Mouse (Mus musculus): ENCODE data around the gene Pde4c. TPM values are rescaled to one million over a fixed set of nuclear protein-coding genes. Genes with fewer than 3 reads are reported as not detected.

Gene Pde4c
- total RNA-seq, 1 experiment, result 1.6 TPM

DNA sequence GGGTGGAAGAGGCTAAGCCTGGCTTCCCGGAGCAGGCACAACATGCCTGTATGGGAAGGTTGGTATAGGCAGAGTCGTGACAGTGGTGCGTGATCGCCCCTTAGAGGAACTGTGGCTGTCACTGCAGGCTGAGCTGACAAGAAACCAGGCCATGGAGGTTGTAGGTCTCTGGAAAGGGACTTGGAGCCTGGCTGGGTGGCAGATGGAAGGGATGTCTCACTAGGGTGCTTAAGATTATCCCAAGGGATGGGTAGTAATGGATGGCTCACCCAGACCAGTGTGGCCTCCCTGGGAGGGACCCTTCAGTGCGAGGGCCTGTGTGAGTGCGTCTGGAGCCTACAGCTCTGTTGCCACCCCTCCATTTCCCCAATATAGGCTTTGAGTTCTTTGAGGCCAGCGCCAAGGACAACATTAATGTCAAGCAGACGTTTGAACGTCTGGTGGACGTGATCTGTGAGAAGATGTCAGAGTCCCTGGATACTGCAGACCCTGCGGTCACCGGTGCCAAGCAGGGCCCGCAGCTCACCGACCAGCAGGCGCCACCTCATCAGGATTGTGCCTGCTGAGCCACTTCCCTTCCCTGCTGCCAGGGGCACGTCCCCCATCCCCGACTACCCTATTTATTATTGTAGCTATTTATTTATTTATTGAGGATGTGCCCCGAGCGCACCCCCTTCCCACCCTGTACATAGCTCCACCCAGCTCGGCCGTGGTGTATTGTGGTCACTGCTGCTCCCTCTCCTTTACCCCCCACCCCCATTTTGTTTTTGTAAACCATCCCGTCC is 34.2 kb downstream of the Pde4c start:
- peaks cover 18% of the 10 kb centered on the region in 2 experiments for H3K4me1 ChIP-seq (ENCODE audit: control insufficient read depth in 2 of 2, insufficient read depth in 2 of 2, low read length in 2 of 2, poor library complexity in 1 of 2)
- H3K9me3 ChIP-seq (ENCODE audit: control insufficient read depth, insufficient read depth, low read depth, low read length), result no peaks in the 10 kb centered on the region
- no peak overlapping the region for H3K9ac ChIP-seq (ENCODE audit: insufficient read depth, low read depth, low read length, poor library complexity, severe bottlenecking)
- peaks cover 3% of the 10 kb centered on the region; the same call in 1 of the 2 replicates for H3K36me3 ChIP-seq (ENCODE audit: control insufficient read depth, insufficient read depth, low read length, poor library complexity, severe bottlenecking)
- no peak overlapping the region for H3K4me3 ChIP-seq (ENCODE audit: insufficient read depth in 1 of 2, low read depth in 1 of 2, low read length in 2 of 2, poor library complexity in 1 of 2, severe bottlenecking in 1 of 2)
- no peak for DNase-seq (ENCODE audit: low read depth, low spot score)
- H3K27ac ChIP-seq (ENCODE audit: insufficient read depth, low read depth, low read length, poor library complexity, severe bottlenecking), result no peak overlapping the region
- in situ Hi-C loops (cut with MboI; ENCODE audit: low sequenced_read_pairs in 2 of 2, unreplicated experiment in 2 of 2), result loop anchor here in 1 of 2 experiments (5.0 kb wide), 1 partner anchor 40 kb away; the partner anchor contains the start of gene Gm3336
- no peak for TF ChIP-seq MAFK (IDR thresholded peaks at IDR 0.05; ENCODE audit: insufficient read depth, low read depth, low read length)
- TF ChIP-seq ZC3H11A (IDR thresholded peaks at IDR 0.05; ENCODE audit: borderline replicate concordance, low read depth, low read length), result peak; percentile 11; the same call in 1 of the 2 replicates
- no peak for TF ChIP-seq HCFC1 (IDR thresholded peaks at IDR 0.05; ENCODE audit: borderline replicate concordance, insufficient read depth, low read length)
- no peak for TF ChIP-seq ZNF384 (IDR thresholded peaks at IDR 0.05; ENCODE audit: low read depth, low read length)
- no peak for TF ChIP-seq CHD2 (IDR thresholded peaks at IDR 0.05; ENCODE audit: low read depth, low read length)

DNA sequence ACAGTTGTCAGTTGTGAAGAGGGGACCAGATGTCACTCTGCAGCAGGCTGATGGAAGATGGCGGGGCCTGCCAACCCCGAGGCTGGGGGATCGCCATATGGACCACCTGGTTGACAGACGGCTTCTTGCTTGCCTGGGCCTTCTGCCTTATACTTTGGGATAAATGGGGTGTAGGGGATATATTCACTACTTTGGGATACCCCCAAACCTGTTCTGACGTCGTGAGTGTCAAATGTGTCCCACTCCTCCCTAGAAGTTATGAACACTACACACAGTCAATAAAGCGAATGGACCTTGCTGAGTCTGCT is 34.7 kb downstream of the Pde4c start:
- no peak overlapping the region for H3K9ac ChIP-seq (ENCODE audit: insufficient read depth, low read depth, low read length, poor library complexity, severe bottlenecking)
- H3K4me1 ChIP-seq (ENCODE audit: control insufficient read depth in 2 of 2, insufficient read depth in 2 of 2, low read length in 2 of 2, poor library complexity in 1 of 2), result peaks cover 16 to 18% of the 10 kb centered on the region in 2 experiments
- no peaks in the 10 kb centered on the region for H3K9me3 ChIP-seq (ENCODE audit: control insufficient read depth, insufficient read depth, low read depth, low read length)
- TF ChIP-seq ZNF384 (IDR thresholded peaks at IDR 0.05; ENCODE audit: low read depth, low read length) (no peak), MAFK (IDR thresholded peaks at IDR 0.05; ENCODE audit: insufficient read depth, low read depth, low read length) (no peak), CHD2 (IDR thresholded peaks at IDR 0.05; ENCODE audit: low read depth, low read length) (no peak), HCFC1 (IDR thresholded peaks at IDR 0.05; ENCODE audit: borderline replicate concordance, insufficient read depth, low read length) (no peak), ZC3H11A (IDR thresholded peaks at IDR 0.05; ENCODE audit: borderline replicate concordance, low read depth, low read length) (no peak)
- in situ Hi-C loops (cut with MboI; ENCODE audit: low sequenced_read_pairs in 2 of 2, unreplicated experiment in 2 of 2), result loop anchor here in 1 of 2 experiments (5.0 kb wide), 1 partner anchor 41 kb away; the partner anchor contains the start of gene Gm3336
- H3K4me3 ChIP-seq (ENCODE audit: insufficient read depth in 1 of 2, low read depth in 1 of 2, low read length in 2 of 2, poor library complexity in 1 of 2, severe bottlenecking in 1 of 2), result no peak overlapping the region
- H3K27ac ChIP-seq (ENCODE audit: insufficient read depth, low read depth, low read length, poor library complexity, severe bottlenecking), result no peak overlapping the region
- peaks cover 7% of the 10 kb centered on the region; the same call in 1 of the 2 replicates for H3K36me3 ChIP-seq (ENCODE audit: control insufficient read depth, insufficient read depth, low read length, poor library complexity, severe bottlenecking)
- no peak for DNase-seq (ENCODE audit: low read depth, low spot score)

DNA sequence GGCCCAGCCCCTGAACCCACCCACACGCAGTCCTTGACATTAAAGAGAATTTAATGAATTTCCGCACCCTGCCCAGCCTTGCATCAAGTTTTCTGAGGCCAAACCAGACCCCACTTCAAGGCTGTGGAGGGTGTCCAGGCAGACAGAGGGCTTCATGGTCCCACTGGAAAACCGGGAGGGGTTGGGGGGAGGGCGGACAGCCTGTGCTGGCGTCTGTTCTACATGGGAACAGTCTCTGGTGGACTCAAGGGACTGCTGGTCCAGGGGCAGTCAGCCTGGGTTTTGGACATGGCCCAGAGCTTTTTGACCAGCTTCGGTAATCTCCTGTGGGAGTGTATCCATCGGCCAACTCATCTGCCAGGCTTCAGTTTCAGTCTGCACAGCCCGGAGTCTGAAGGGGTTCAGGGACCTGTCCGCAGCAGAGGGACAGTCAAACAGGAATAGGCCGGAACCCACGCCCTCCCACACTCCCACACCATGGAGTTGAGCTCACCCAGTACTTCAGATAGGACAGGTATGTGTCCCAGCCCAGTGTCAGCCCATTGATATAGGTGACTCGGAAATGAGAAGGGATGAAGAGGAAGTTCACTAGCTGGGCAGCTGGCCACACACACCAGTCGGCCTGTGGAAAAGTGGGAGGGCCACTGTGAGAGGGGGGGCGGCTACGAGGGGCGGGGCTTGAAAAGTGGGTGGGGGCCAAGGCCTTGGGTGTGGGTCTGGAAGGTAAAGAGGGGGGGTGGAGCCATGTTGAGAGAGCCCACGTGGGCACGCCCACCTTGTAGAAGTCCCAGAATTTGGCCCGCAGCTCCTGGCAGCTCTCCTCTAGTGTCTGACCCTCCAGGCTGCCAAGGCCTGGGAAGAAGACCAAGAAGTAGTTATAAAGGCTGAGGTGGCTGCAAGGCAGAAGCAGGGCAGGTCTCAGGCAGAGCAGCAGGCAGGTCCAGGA is 35.4 kb downstream of the Pde4c start:
- H3K36me3 ChIP-seq (ENCODE audit: control insufficient read depth, insufficient read depth, low read length, poor library complexity, severe bottlenecking), result peaks cover 12% of the 10 kb centered on the region; the same call in 1 of the 2 replicates
- no peak overlapping the region for H3K9ac ChIP-seq (ENCODE audit: insufficient read depth, low read depth, low read length, poor library complexity, severe bottlenecking)
- no peaks in the 10 kb centered on the region for H3K9me3 ChIP-seq (ENCODE audit: control insufficient read depth, insufficient read depth, low read depth, low read length)
- TF ChIP-seq CHD2 (IDR thresholded peaks at IDR 0.05; ENCODE audit: low read depth, low read length) (no peak), ZNF384 (IDR thresholded peaks at IDR 0.05; ENCODE audit: low read depth, low read length) (no peak), HCFC1 (IDR thresholded peaks at IDR 0.05; ENCODE audit: borderline replicate concordance, insufficient read depth, low read length) (no peak), ZC3H11A (IDR thresholded peaks at IDR 0.05; ENCODE audit: borderline replicate concordance, low read depth, low read length) (no peak), MAFK (IDR thresholded peaks at IDR 0.05; ENCODE audit: insufficient read depth, low read depth, low read length) (no peak)
- no peak for DNase-seq (ENCODE audit: low read depth, low spot score)
- H3K4me3 ChIP-seq (ENCODE audit: insufficient read depth in 1 of 2, low read depth in 1 of 2, low read length in 2 of 2, poor library complexity in 1 of 2, severe bottlenecking in 1 of 2), result no peak overlapping the region
- H3K27ac ChIP-seq (ENCODE audit: insufficient read depth, low read depth, low read length, poor library complexity, severe bottlenecking), result no peak overlapping the region
- in situ Hi-C loops (cut with MboI; ENCODE audit: low sequenced_read_pairs in 2 of 2, unreplicated experiment in 2 of 2), result loop anchor here in 1 of 2 experiments (5.0 kb wide), 1 partner anchor 42 kb away; the partner anchor contains the start of gene Gm3336
- peaks cover 16 to 20% of the 10 kb centered on the region in 2 experiments for H3K4me1 ChIP-seq (ENCODE audit: control insufficient read depth in 2 of 2, insufficient read depth in 2 of 2, low read length in 2 of 2, poor library complexity in 1 of 2)

DNA sequence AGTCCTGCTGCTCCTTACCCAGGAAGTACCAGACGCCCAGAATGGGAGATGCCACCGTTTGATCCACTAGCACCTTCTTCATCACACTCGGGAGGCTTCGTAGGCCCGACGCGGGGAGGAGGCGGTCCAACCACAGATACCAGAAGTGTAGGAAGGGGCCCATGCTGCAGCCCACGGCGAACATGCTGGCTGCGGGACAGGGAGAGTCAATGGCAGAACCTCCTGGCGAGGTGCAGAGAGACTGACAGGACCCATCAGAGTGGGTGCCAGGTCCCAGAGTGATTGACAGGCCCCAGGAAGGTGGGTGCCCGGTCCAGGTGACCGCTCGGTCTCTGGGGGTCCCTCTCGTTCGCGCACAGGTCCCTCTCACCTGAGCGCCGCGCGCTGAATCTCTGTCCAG is 36.8 kb downstream of the Pde4c start:
- Histone ChIP-seq H3K4me3 (ENCODE audit: insufficient read depth in 1 of 2, low read depth in 1 of 2, low read length in 2 of 2, poor library complexity in 1 of 2, severe bottlenecking in 1 of 2) (peak overlapping the region; percentile 86 to 87), H3K27ac (ENCODE audit: insufficient read depth, low read depth, low read length, poor library complexity, severe bottlenecking) (no peak overlapping the region), H3K36me3 (ENCODE audit: control insufficient read depth, insufficient read depth, low read length, poor library complexity, severe bottlenecking) (peaks cover 21% of the 10 kb centered on the region; the same call in 1 of the 2 replicates), H3K9ac (ENCODE audit: insufficient read depth, low read depth, low read length, poor library complexity, severe bottlenecking) (peak overlapping the region; percentile 80), H3K9me3 (ENCODE audit: control insufficient read depth, insufficient read depth, low read depth, low read length) (no peaks in the 10 kb centered on the region), H3K4me1 (ENCODE audit: control insufficient read depth in 2 of 2, insufficient read depth in 2 of 2, low read length in 2 of 2, poor library complexity in 1 of 2) (peaks cover 16 to 22% of the 10 kb centered on the region in 2 experiments)
- no peak for DNase-seq (ENCODE audit: low read depth, low spot score)
- TF ChIP-seq MAFK (IDR thresholded peaks at IDR 0.05; ENCODE audit: insufficient read depth, low read depth, low read length) (no peak), ZNF384 (IDR thresholded peaks at IDR 0.05; ENCODE audit: low read depth, low read length) (no peak), HCFC1 (IDR thresholded peaks at IDR 0.05; ENCODE audit: borderline replicate concordance, insufficient read depth, low read length) (no peak), ZC3H11A (IDR thresholded peaks at IDR 0.05; ENCODE audit: borderline replicate concordance, low read depth, low read length) (no peak), CHD2 (IDR thresholded peaks at IDR 0.05; ENCODE audit: low read depth, low read length) (no peak)
- in situ Hi-C loops (cut with MboI; ENCODE audit: low sequenced_read_pairs in 2 of 2, unreplicated experiment in 2 of 2), result no loop called here

All from ES-E14 (cell line).